Mouse (Mus musculus) liver, postnatal 0 days (tissue): ENCODE measurements around the gene Hist1h2ap.

Source experiments
- CTCF ChIP-seq: sonication (generic); IDR thresholded peaks from 2 replicates; pipeline ENCODE4 v1.5.1; 2016; ENCODE audit warnings: antibody characterized with exemption, low read depth
- EP300 ChIP-seq: IDR thresholded peaks from 2 replicates; pipeline ENCODE4 v1.6.1; 2016; ENCODE audit warnings: antibody characterized with exemption, low read depth, mild to moderate bottlenecking

GRCm38 (mm10) chr13:21783255-21783617, 50.1 kb downstream of the Hist1h2ap start, which contains the start of gene Hist1h3i:
- no peak for TF ChIP-seq CTCF
- peak; percentile 66; the same call in 1 of the 2 replicates for TF ChIP-seq EP300
